Mouse (Mus musculus) small intestine, adult 2 months (tissue): ENCODE measurements around the gene Abracl. TPM values are rescaled to one million over a fixed set of nuclear protein-coding genes. Genes with fewer than 3 reads are reported as not detected.

Source experiments
- H3K27ac ChIP-seq: fragments of 200-500 bp; 2 replicates; pipeline ENCODE4 v1.5.1; 2012; ENCODE audit warnings: low read depth, low read length, control low read depth, inconsistent platforms; ENCODE audit not compliant: insufficient read depth
- H3K27me3 ChIP-seq: fragments of 200-500 bp; 2 replicates; pipeline ENCODE4 v1.6.1; 2012; ENCODE audit warnings: mild to moderate bottlenecking, moderate library complexity, low read length, inconsistent platforms; ENCODE audit not compliant: control insufficient read depth, insufficient read depth
- H3K36me3 ChIP-seq: fragments of 200-500 bp; 2 replicates; pipeline ENCODE4 v1.6.1; 2012; ENCODE audit warnings: mild to moderate bottlenecking, low read length, control low read depth, inconsistent platforms; ENCODE audit not compliant: control insufficient read depth, insufficient read depth
- H3K4me1 ChIP-seq: fragments of 200-500 bp; 2 replicates; pipeline ENCODE4 v1.6.1; 2012; ENCODE audit warnings: low read length, inconsistent platforms, mixed read lengths; ENCODE audit not compliant: control insufficient read depth, insufficient read depth, insufficient read length
- H3K4me3 ChIP-seq: fragments of 200-500 bp; 2 replicates; pipeline ENCODE4 v1.5.1; 2012; ENCODE audit warnings: low read depth, mild to moderate bottlenecking, control low read depth, inconsistent platforms, low read length, moderate library complexity
- CTCF ChIP-seq: fragments of 200-500 bp; IDR thresholded peaks from 2 replicates; pipeline ENCODE4 v1.5.1; 2012; ENCODE audit warnings: low read depth, mild to moderate bottlenecking, control low read depth, inconsistent platforms, low read length, moderate library complexity, mixed read lengths; ENCODE audit not compliant: insufficient replicate concordance, insufficient read length; ENCODE audit errors: extremely low read depth
- POLR2A ChIP-seq: fragments of 200-500 bp; IDR thresholded peaks from 2 replicates; pipeline ENCODE4 v1.6.1; 2012; ENCODE audit warnings: low read depth, mild to moderate bottlenecking, control low read depth, inconsistent platforms, low read length, moderate library complexity
- WGBS: fragments of 180-500 bp; shearing (Covaris S2); methylation state at CpG from one replicate; pipeline ENCODE4 v1.1.7; 2018; 5-methylcytosine and 5-hydroxymethylcytosine counted together
- polyA plus RNA-seq: library from polyadenylated mRNA; depleted of rRNA; stranded (reverse); fragments of >200 nt; gene quantifications from 2 replicates; pipeline ENCODE4 v1.2.3, GENCODE M21; 2012; rRNA removed

Abracl gene
- polyA plus RNA-seq, 1 experiment, result 2.4 TPM

GRCm38 (mm10) chr10:17983313-17983712 is 39.8 kb downstream of the Abracl start:
- H3K27me3 ChIP-seq, result no peaks in the 10 kb centered on the region
- H3K4me1 ChIP-seq, result no peaks in the 10 kb centered on the region
- TF ChIP-seq CTCF (no peak), POLR2A (no peak)
- H3K27ac ChIP-seq, result no peak overlapping the region
- WGBS, result 38% methylated on average over 2 of the region's 2 CpGs
- H3K36me3 ChIP-seq, result no peaks in the 10 kb centered on the region
- H3K4me3 ChIP-seq, result no peak overlapping the region

DNA sequence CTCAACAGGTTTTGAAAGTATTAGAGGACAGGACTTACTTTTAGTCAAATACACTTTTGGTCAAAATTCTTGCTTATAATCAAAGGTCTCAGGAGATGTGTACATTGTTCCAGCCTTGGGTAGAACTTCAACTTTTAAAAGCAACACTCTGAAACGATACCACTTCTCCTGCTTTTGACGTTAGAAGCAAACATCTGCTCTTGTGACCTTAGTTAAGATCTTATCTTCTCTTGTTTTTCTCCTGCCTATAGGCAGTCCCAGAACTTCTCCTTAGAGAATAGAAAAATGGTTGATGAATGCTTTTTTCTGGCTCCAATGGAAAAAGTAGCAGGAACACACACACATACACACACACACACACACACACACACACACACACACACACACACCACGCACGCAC is 57.0 kb downstream of the Abracl start:
- no peaks in the 10 kb centered on the region for H3K27me3 ChIP-seq
- no peaks in the 10 kb centered on the region for H3K4me1 ChIP-seq
- no peak overlapping the region for H3K27ac ChIP-seq
- H3K4me3 ChIP-seq, result no peak overlapping the region
- no peak for TF ChIP-seq POLR2A
- no peak for TF ChIP-seq CTCF
- H3K36me3 ChIP-seq, result no peaks in the 10 kb centered on the region
- 47% methylated on average over 4 of the region's 4 CpGs for WGBS

Other genes with a start within 250 kb of the Abracl start
- gene Txlnb, start 227.1 kb downstream of the Abracl start, polyA plus RNA-seq, result 0.08 TPM in 1 of 2 replicates, not detected in the other
- gene Heca, start 75.2 kb downstream of the Abracl start, polyA plus RNA-seq, result 2.0 and 13.0 TPM in 2 replicates
- 9.8 and 15.5 TPM in 2 replicates for gene Reps1, start 32.6 kb upstream of the Abracl start, polyA plus RNA-seq
- gene Ect2l, start 187.6 kb upstream of the Abracl start, polyA plus RNA-seq, result not detected in 2 replicates
- 9.9 and 28.8 TPM in 2 replicates for gene Ccdc28a, start 211.7 kb upstream of the Abracl start, polyA plus RNA-seq